Mouse (Mus musculus): ENCODE measurements around the gene Prr18.
"Not testable (repeated sequence)": the region's sequence is repeated elsewhere in the genome, so short reads cannot be mapped to it uniquely, and the experiment has no call there.

The Prr18 gene

DNA sequence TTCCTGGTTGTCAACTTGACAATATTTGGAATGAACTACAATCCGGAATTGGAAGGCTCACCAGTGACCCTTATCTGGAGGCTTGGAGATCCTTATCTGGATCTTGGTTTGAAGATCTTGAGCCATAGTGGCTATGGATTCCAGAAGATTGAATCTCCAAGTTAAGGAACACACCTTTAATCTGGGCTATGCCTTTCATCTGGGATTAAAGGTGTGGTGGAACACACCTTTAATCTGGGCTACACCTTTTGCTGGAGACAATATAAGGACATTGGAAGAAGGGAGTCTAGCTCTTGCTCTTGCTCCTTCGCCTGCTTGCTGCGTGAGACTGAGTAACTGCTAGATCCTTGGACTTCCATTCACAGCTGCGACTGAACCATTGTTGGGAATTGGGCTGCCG lies at the start of gene Prr18:
Prr18 (plus strand) TSS at position 301 of the 400 bp plus-strand sequence.
- CTCF ChIA-PET = not testable (repeated sequence)

- CTCF ChIA-PET = no interaction called here
These were observed 47.1 kb upstream of the Prr18 start for GRCm38 (mm10) chr17:8289993-8290679.

DNA sequence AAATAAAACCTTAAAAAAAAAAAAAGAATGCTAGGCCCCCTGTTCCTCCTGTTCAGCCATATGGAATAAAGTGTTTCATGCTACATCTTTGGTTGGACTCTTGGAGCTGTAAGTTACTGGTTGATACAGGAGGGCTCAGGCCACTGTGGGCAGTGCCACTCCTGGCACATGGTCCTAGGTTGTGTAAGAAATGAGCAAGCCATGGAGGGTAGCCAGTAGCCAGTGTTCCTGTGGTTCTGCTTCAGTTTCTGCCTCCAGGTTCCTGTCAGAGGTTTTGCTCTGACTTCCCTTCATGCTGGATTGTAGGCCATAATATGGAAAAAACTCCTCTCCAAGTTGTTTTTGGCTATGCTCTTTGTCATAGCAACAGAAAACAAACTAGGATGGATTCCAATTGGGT lies 46.5 kb upstream of the Prr18 start:
- CTCF ChIA-PET = interaction anchor here (0.7 kb wide), 1 partner anchor 8 kb away, joined by 3 read pairs; no protein-coding TSS in a partner anchor

GRCm38 (mm10) chr17:8295825-8296224 lies 41.4 kb upstream of the Prr18 start:
- CTCF ChIA-PET = no interaction called here

- CTCF ChIA-PET = no interaction called here
These were observed 40.9 kb upstream of the Prr18 start for GRCm38 (mm10) chr17:8296313-8296844.

- CTCF ChIA-PET = no interaction called here
These were observed 39.5 kb upstream of the Prr18 start for GRCm38 (mm10) chr17:8297746-8298145.

DNA sequence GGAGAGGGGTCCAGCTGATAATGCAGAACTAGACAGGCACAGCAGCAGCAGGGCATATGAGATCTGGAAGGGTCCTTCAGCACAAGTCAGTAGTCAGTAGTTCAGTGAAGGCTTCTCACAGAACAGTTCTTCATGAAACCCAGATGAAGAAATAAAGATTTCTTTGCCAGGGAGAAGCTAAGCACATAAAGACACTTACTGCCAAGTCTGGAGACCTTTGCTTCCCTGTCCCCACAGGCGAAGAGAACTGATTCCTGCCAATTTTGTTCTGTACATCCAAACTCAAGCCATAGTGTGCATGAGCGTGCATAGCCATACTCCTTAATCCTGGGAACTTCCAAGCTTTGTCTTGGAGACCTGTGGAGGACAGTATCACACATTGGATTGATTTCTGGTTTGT lies 39.0 kb upstream of the Prr18 start:
- CTCF ChIA-PET = interaction anchor here (0.6 kb wide), 1 partner anchor 7 kb away, joined by 3 read pairs; no protein-coding TSS in a partner anchor

- CTCF ChIA-PET = no interaction called here
These were observed 37.7 kb upstream of the Prr18 start for GRCm38 (mm10) chr17:8299524-8299923.

DNA sequence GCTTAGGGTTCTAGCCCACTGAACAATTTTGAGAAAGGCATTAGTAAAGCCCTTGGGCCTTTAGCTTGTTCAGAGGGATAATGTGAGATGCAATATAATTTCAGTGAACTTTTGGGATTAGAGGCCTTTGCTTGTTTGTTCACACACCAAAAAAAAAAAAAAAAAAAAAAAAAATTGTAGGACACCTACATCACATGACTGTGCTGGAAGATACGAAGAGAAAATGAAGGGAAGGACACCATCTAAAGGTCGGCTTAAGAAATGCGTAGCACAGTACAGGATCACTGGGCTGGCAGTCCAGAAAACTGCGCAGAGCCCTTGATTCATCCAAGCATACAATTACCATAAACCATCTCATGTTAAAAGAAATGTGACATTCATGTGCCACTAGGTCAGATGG lies 35.7 kb upstream of the Prr18 start:
- CTCF ChIA-PET = interaction anchor here (0.6 kb wide), 1 partner anchor 28 kb away, joined by 7 read pairs; no protein-coding TSS in a partner anchor

- CTCF ChIA-PET = no interaction called here
These were observed 34.4 kb upstream of the Prr18 start for GRCm38 (mm10) chr17:8302772-8303438.

DNA sequence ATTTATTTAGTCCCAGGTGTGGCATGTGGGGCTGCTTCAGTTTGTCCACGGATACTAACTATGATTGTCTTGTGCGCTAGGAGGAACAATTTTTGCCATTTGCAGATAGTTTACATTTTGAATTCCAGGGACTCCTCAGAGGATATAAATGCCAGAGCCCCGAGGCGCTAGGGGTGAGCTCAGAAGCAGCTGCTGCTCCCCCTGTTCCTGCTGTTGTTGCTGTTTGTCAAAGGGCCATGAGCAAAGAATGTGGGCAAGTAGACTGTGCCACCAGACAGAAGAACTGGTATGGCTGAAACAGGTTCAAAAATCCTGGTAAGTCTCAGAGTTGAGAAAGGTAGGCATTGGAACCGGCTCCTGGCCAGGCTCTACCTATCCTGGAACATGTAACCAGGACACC lies 33.6 kb upstream of the Prr18 start:
- CTCF ChIA-PET = no interaction called here

DNA sequence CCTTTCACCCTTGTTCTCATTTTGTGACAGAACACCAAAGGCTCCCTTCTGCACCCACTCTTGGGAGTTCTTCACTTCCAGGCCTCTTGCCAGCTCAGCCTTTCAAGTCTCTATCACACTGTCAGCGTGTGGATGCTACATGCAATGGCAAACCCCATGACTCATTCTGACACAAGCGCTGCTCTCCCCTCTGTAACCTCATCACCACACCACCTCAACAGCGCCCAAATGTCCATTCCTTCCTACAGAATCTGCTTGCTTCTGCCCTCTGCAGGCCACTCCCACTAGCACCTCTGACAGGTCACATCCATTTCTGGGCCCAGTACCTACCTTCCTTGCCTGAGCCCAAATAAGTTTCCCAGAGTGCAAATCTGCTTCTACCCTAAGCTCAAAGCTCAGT lies 31.5 kb upstream of the Prr18 start:
- CTCF ChIA-PET = no interaction called here

- CTCF ChIA-PET = no interaction called here
These were observed 26.2 kb upstream of the Prr18 start, which contains the start of gene Sft2d1 for GRCm38 (mm10) chr17:8310838-8311614. Sft2d1 (plus strand) TSS chr17:8311102.

GRCm38 (mm10) chr17:8311751-8312150 lies 25.5 kb upstream of the Prr18 start:
- CTCF ChIA-PET = no interaction called here

DNA sequence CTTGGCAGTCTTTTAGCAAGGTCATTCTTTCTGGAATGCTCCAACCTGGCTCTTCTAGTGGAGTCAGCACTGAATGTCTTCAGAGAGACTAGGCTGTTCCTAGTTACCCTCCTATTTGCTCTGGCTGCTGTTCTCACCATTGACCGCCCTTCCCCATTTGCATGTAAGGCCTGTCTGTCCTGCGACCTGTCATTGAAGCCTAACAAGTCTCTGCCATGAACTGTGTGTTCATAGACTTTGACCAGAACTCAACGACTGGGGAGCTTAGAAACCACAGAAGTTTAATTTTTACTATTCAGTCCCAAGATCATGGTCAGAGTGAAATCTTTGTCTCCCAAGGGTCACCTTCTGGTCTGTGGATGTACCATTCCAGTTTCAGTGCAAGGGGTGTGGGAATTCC lies 23.3 kb upstream of the Prr18 start:
- CTCF ChIA-PET = no interaction called here

DNA sequence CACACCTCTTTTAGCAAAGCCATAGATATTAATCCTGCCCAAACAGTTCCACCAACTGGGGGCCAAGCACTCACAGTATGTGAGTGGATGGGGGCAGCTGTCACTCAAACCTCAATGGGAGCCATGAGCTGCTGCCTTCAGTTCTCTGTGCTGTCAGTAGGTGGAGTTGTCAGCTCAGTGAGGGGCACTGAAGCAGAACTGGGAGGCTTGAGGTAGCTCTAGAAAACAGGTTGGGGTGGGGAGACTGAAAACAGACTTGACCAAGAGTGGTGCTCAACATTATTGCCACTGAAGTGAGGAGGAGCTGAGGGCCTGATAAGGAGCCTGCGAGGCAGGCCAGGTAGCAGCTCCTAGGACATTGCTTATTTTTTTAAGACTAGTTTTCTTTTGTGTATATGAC lies 21.0 kb upstream of the Prr18 start:
- CTCF ChIA-PET = no interaction called here

DNA sequence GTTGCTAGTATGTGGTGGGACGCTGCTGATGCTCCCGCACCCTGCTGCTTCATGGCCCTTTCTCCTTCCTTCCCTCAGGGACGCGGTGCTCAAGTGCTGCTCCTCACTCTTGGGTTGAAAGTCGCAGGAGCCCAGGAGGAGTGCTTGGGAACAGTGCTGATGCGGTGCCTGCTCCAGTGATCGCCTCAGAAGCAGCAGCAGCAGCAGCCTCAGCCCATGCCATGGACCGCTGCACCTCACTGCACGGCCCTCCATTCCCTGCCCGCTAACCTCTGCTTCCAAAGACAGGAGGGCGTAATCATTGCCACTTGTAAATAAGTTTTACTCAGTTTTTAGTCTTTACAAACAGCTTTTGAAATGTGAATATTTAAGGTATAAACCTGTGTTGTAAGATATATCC lies 10.4 kb upstream of the Prr18 start:
- CTCF ChIA-PET = not testable (repeated sequence)

- CTCF ChIA-PET = no interaction called here
These were observed 8.6 kb upstream of the Prr18 start for GRCm38 (mm10) chr17:8328511-8329174.

GRCm38 (mm10) chr17:8330602-8331001 lies 6.7 kb upstream of the Prr18 start:
- CTCF ChIA-PET = no interaction called here

DNA sequence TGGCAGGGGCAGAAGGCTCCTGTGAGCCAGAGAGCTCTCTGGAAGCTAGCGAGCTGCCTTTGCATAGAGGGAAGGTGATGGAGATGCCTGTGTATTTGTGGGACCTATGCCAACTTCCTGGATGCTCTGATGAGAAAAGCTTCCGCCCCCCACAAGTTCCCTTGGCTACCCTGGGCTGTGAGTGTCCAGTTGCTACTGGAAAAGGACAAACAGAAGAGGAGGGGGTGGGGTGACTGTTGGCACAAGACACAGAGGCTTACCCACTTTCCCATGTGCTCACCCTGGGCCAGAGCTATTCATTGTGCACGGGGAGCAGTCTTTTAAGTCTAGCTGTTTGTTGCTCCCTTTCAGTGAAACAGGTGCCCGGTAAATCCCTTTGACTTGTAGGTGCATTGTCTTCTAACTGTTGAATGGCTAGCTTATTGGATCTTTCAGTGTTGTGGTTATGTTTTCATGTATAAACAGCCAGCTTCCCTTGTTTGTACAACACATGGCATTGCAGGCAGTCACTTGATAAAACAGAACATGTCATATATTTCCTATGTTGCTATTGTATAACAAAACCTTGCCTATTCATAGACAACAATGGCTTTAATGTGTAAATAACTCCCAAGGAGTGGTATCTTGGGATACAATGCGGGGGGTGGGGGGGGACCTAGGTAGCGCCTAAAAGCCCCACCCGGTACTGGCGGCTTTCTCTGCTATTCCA lies 2.6 kb downstream of the Prr18 start:
- CTCF ChIA-PET = interaction anchor here (0.6 to 0.7 kb wide), 2 partner anchors 36 to 213 kb away, joined by 3 read pairs; no protein-coding TSS in a partner anchor

All from spleen, embryonic (tissue).